Mouse (Mus musculus) Muller cell, postnatal 12 days (primary cell): Measurements from ENCODE around the gene Rufy2.
"Not testable (repeated sequence)": the region's sequence is repeated elsewhere in the genome, so short reads cannot be mapped to it uniquely, and the experiment has no call there.

Source experiments
- DNase-seq: peaks from one replicate; pipeline ENCODE4 v3.0.0-alpha.2; 2015; ENCODE audit errors: inconsistent ontology term

The Rufy2 gene

GRCm38 (mm10) chr10:63051267-63051666 is 71.2 kb downstream of the Rufy2 start:
- no peak for DNase-seq

- no peak for DNase-seq
Measured at GRCm38 (mm10) chr10:63052011-63052410, 72.0 kb downstream of the Rufy2 start.

- no peak for DNase-seq
Measured at GRCm38 (mm10) chr10:63053007-63053406, 73.0 kb downstream of the Rufy2 start.

GRCm38 (mm10) chr10:63054071-63054470 is 74.0 kb downstream of the Rufy2 start:
- not testable (repeated sequence) for DNase-seq

GRCm38 (mm10) chr10:63054586-63054985 is 74.6 kb downstream of the Rufy2 start:
- DNase-seq: no peak

GRCm38 (mm10) chr10:63056966-63057750 is 77.1 kb downstream of the Rufy2 start:
- DNase-seq: no peak

- no peak for DNase-seq
Measured at GRCm38 (mm10) chr10:63059862-63060261, 79.8 kb downstream of the Rufy2 start, which contains the start of gene Pbld1. TSS of gene Pbld1 (plus strand) at chr10:63060162.

GRCm38 (mm10) chr10:63060406-63060805 is 80.4 kb downstream of the Rufy2 start:
- DNase-seq: no peak

GRCm38 (mm10) chr10:63061266-63061665 is 81.2 kb downstream of the Rufy2 start:
- DNase-seq: no peak

GRCm38 (mm10) chr10:63062696-63063095 is 82.7 kb downstream of the Rufy2 start:
- no peak for DNase-seq

- no peak for DNase-seq
Measured at GRCm38 (mm10) chr10:63063365-63063764, 83.3 kb downstream of the Rufy2 start.

GRCm38 (mm10) chr10:63064516-63064915 is 84.5 kb downstream of the Rufy2 start:
- DNase-seq: no peak

- DNase-seq: no peak
Measured at GRCm38 (mm10) chr10:63065561-63065960, 85.5 kb downstream of the Rufy2 start.

- DNase-seq: peak; percentile 67
Measured at GRCm38 (mm10) chr10:63065988-63066387, 86.0 kb downstream of the Rufy2 start.
